Mouse (Mus musculus) kidney, adult 2 months (tissue): Measurements from ENCODE around the gene Zfp683. TPM values are rescaled to one million over a fixed set of nuclear protein-coding genes. Genes with fewer than 3 reads are reported as not detected.

ENCODE experiments used
- DNase-seq: peaks from one replicate; pipeline ENCODE4 v3.0.0; 2021
- H3K27ac ChIP-seq: fragments of 200-500 bp; 2 replicates; pipeline ENCODE4 v1.5.1; 2012; ENCODE audit warnings: low read depth, low read length, control low read depth, inconsistent platforms; ENCODE audit not compliant: insufficient read depth
- H3K27me3 ChIP-seq: fragments of 200-500 bp; replicated peaks from 2 replicates; pipeline ENCODE4 v1.6.1; 2012; ENCODE audit warnings: mild to moderate bottlenecking, moderate library complexity, low read length, inconsistent platforms; ENCODE audit not compliant: control insufficient read depth, insufficient read depth
- H3K36me3 ChIP-seq: fragments of 200-500 bp; 2 replicates; pipeline ENCODE4 v1.6.1; 2012; ENCODE audit warnings: mild to moderate bottlenecking, moderate library complexity, low read length, inconsistent platforms; ENCODE audit not compliant: control insufficient read depth, insufficient read depth
- H3K4me1 ChIP-seq: fragments of 200-500 bp; 2 replicates; pipeline ENCODE4 v1.6.1; 2011; ENCODE audit warnings: low read length; ENCODE audit not compliant: control insufficient read depth, insufficient read depth
- H3K4me3 ChIP-seq: fragments of 200-500 bp; 2 replicates; pipeline ENCODE4 v1.5.1; 2011; ENCODE audit warnings: mild to moderate bottlenecking, low read depth, low read length, control low read depth; ENCODE audit not compliant: insufficient read depth
- CTCF ChIP-seq: fragments of 200-500 bp; conservative IDR thresholded peaks from 2 replicates; pipeline ENCODE4 v1.5.1; 2011; ENCODE audit warnings: low read depth, mild to moderate bottlenecking, control low read depth, low read length, moderate library complexity, mixed read lengths; ENCODE audit not compliant: insufficient read depth, insufficient read length
- POLR2A ChIP-seq: fragments of 200-500 bp; IDR thresholded peaks from one replicate; pipeline ENCODE4 v1.6.1; 2011; ENCODE audit warnings: low read depth, low read length, control low read depth
- WGBS: fragments of 180-500 bp; shearing (Covaris S2); methylation state at CpG from one replicate; pipeline ENCODE4 v1.1.7; 2018; 5-methylcytosine and 5-hydroxymethylcytosine counted together
- polyA plus RNA-seq: library from polyadenylated mRNA; depleted of rRNA; stranded (reverse); fragments of >200 nt; gene quantifications from 2 replicates; pipeline ENCODE4 v1.2.3, GENCODE M21; 2012; rRNA removed

Zfp683 gene
- 0.52 and 0.81 TPM in 2 replicates for polyA plus RNA-seq

- no peaks in the 10 kb centered on the region for H3K36me3 ChIP-seq
- TF ChIP-seq CTCF (no peak), POLR2A (no peak)
Measured at GRCm38 (mm10) chr4:134053538-134053937, at the start of gene Zfp683. Gene Zfp683 (plus strand): TSS chr4:134053838.

GRCm38 (mm10) chr4:134005581-134006358 lies 47.9 kb upstream of the Zfp683 start:
- 83% methylated on average over 12 of the region's 12 CpGs for WGBS
- TF ChIP-seq CTCF (no peak), POLR2A (no peak)

More at GRCm38 (mm10) chr4:134053538-134053937, at the start of gene Zfp683:
- WGBS = 95% methylated on average over 3 of the region's 3 CpGs
- H3K27ac ChIP-seq = no peak within 1 kb of the TSS
- DNase-seq = no peak
- no peaks in the 10 kb centered on the region for H3K4me1 ChIP-seq
- H3K4me3 ChIP-seq = no peak within 1 kb of the TSS
- no peaks in the 10 kb centered on the region for H3K27me3 ChIP-seq

GRCm38 (mm10) chr4:134006845-134007244 lies 46.8 kb upstream of the Zfp683 start:
- no peaks in the 10 kb centered on the region for H3K4me1 ChIP-seq
- H3K36me3 ChIP-seq = no peaks in the 10 kb centered on the region
- no peaks in the 10 kb centered on the region for H3K27me3 ChIP-seq
- H3K27ac ChIP-seq = no peak overlapping the region
- H3K4me3 ChIP-seq = no peak overlapping the region
- DNase-seq = no peak
- WGBS = 84% methylated on average over 3 of the region's 3 CpGs
- no peak for TF ChIP-seq CTCF
- no peak for TF ChIP-seq POLR2A

More at GRCm38 (mm10) chr4:134005581-134006358, 47.9 kb upstream of the Zfp683 start:
- H3K4me1 ChIP-seq = no peaks in the 10 kb centered on the region; the same call in 1 of the 2 replicates
- H3K27ac ChIP-seq = no peak overlapping the region
- H3K4me3 ChIP-seq = no peak overlapping the region
- H3K36me3 ChIP-seq = no peaks in the 10 kb centered on the region
- no peaks in the 10 kb centered on the region for H3K27me3 ChIP-seq
- no peak for DNase-seq

- no peak for DNase-seq
- WGBS = 56% methylated on average over 6 of the region's 6 CpGs
- Histone ChIP-seq H3K4me1 (no peaks in the 10 kb centered on the region), H3K27ac (no peak overlapping the region), H3K36me3 (no peaks in the 10 kb centered on the region), H3K27me3 (no peaks in the 10 kb centered on the region), H3K4me3 (no peak overlapping the region)
- TF ChIP-seq CTCF (no peak), POLR2A (no peak)
Measured at GRCm38 (mm10) chr4:134009709-134010108, 43.9 kb upstream of the Zfp683 start.

- Histone ChIP-seq H3K4me3 (no peak overlapping the region), H3K27ac (no peak overlapping the region), H3K4me1 (no peaks in the 10 kb centered on the region), H3K27me3 (no peaks in the 10 kb centered on the region; the same call in 1 of the 2 replicates), H3K36me3 (no peaks in the 10 kb centered on the region)
- no peak for DNase-seq
- no peak for TF ChIP-seq CTCF
- TF ChIP-seq POLR2A = no peak
- WGBS = 26% methylated on average over 16 of the region's 16 CpGs
Measured at GRCm38 (mm10) chr4:134011450-134012414, 41.9 kb upstream of the Zfp683 start.

- no peak overlapping the region for H3K27ac ChIP-seq
- DNase-seq = no peak
- no peak overlapping the region for H3K4me3 ChIP-seq
- WGBS = 43% methylated on average over 12 of the region's 12 CpGs
- H3K4me1 ChIP-seq = no peaks in the 10 kb centered on the region
- H3K27me3 ChIP-seq = peaks cover 2% of the 10 kb centered on the region; the same call in 1 of the 2 replicates
- no peaks in the 10 kb centered on the region for H3K36me3 ChIP-seq
- TF ChIP-seq CTCF (no peak), POLR2A (no peak)
Measured at GRCm38 (mm10) chr4:134012858-134013528, 40.6 kb upstream of the Zfp683 start.
